Mouse (Mus musculus) neural tube, embryonic 15.5 days (tissue): ENCODE results near the gene Msl1. TPM values are rescaled to one million over a fixed set of nuclear protein-coding genes. Genes with fewer than 3 reads are reported as not detected.
A peak's percentile ranks its signal among the peaks of the same experiment; 100 is the strongest.
"Not testable (repeated sequence)": the region's sequence is repeated elsewhere in the genome, so short reads cannot be mapped to it uniquely, and the experiment has no call there.

ENCODE experiments used
- ATAC-seq: fragments of 200-750 bp; cut with Nextera tagmentation; 2 replicates; pipeline ENCODE4 v1.8.0; 2017; ENCODE audit warnings: mild to moderate bottlenecking, moderate TSS enrichment, moderate library complexity; ENCODE audit not compliant: low FRiP score
- H3K27ac ChIP-seq: fragments of 300-500 bp; sonication (generic); replicated peaks from 2 replicates; pipeline ENCODE4 v1.5.1; 2015; ENCODE audit warnings: mild to moderate bottlenecking, inconsistent platforms
- H3K27me3 ChIP-seq: fragments of 300-500 bp; sonication (generic); replicated peaks from 2 replicates; pipeline ENCODE4 v1.6.1; 2015; ENCODE audit warnings: inconsistent platforms
- H3K36me3 ChIP-seq: fragments of 300-500 bp; sonication (generic); 2 replicates; pipeline ENCODE4 v1.6.1; 2015; ENCODE audit warnings: inconsistent platforms
- H3K4me1 ChIP-seq: fragments of 300-500 bp; sonication (generic); 2 replicates; pipeline ENCODE4 v1.6.1; 2015; ENCODE audit warnings: inconsistent platforms
- H3K4me2 ChIP-seq: fragments of 300-500 bp; sonication (generic); 2 replicates; pipeline ENCODE4 v1.6.1; 2015; ENCODE audit warnings: inconsistent platforms, mild to moderate bottlenecking, moderate library complexity
- H3K4me3 ChIP-seq: fragments of 300-500 bp; sonication (generic); replicated peaks from 2 replicates; pipeline ENCODE4 v1.5.1; 2015; ENCODE audit warnings: mild to moderate bottlenecking, inconsistent platforms
- H3K9ac ChIP-seq: fragments of 300-500 bp; sonication (generic); replicated peaks from 2 replicates; pipeline ENCODE4 v1.6.1; 2015; ENCODE audit warnings: mild to moderate bottlenecking, inconsistent platforms
- H3K9me3 ChIP-seq: fragments of 300-500 bp; sonication (generic); replicated peaks from 2 replicates; pipeline ENCODE4 v1.6.1; 2016; ENCODE audit warnings: inconsistent platforms
- WGBS: fragments of 180-500 bp; shearing (Covaris S2); methylation state at CpG from one replicate; pipeline ENCODE4 v1.1.7; 2015; ENCODE audit warnings: mixed read lengths; 5-methylcytosine and 5-hydroxymethylcytosine counted together
- polyA plus RNA-seq: library from polyadenylated mRNA; unstranded; fragments of >200 nt; fragmentation: Nextera tagmentation; extraction: Ambion mirVana; gene quantifications from 2 replicates; pipeline ENCODE4 v1.2.1, GENCODE M21; 2015

Gene Msl1
- polyA plus RNA-seq, 1 experiment from 2014 or later, result 30.1 TPM

DNA sequence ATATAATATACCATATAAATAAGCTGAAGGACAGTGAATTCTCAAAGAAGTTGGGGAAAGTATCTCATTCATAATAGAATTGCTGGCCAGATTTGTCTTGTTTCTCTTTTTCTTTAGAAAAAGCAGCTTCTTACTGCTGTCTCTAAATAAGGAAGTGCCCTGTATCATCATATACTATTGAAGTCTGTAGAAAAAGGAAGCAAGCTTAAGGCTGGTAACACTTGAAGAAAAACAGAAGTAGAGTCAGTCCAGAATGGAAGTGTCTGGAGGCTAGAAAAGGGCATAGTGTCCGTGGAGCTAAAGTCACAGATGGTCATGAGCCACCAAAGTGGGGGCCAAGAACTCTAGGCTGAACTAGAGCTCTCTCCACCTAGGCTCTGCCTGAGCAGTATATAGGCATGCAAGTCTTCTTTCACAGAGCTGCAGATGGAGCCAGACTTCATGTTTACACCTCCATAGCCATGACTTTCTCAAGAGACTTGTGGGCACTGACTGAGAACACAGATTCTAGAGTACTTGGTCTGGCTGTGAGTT is 21.5 kb downstream of the Msl1 start:
- H3K4me1 ChIP-seq, result peaks cover 8% of the 10 kb centered on the region
- WGBS, result 93% methylated on average over 1 of the region's 1 CpGs
- no peak for ATAC-seq
- H3K9me3 ChIP-seq, result no peaks in the 10 kb centered on the region
- no peaks in the 10 kb centered on the region for H3K27me3 ChIP-seq
- no peak overlapping the region for H3K4me3 ChIP-seq
- no peak overlapping the region for H3K9ac ChIP-seq
- no peak overlapping the region for H3K27ac ChIP-seq
- H3K4me2 ChIP-seq, result no peak overlapping the region
- H3K36me3 ChIP-seq, result peaks cover 67% of the 10 kb centered on the region

DNA sequence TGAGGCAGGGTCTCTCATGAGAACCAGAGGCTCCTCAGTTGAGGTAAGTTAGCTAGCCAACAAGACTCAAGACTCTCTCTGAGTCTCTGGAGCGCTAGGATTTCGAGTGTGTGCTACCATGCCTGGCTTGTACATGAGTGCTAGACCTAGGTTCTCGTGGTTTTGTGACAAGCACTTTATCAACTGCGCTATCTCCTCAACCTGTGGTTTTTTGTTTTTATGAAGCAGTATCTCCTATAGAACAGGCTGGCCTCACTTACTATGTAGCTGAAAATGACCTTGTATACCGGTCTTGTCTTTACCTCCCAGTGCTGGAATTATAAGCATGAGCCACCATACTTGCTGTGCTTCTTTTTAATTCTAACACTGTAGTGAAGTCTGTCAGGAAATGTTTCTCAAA is 25.7 kb downstream of the Msl1 start:
- Histone ChIP-seq H3K9ac (no peak overlapping the region), H3K4me3 (no peak overlapping the region), H3K27ac (no peak overlapping the region), H3K27me3 (no peaks in the 10 kb centered on the region), H3K4me2 (no peak overlapping the region), H3K4me1 (0 out of 2 replicates have a peak, but pooled peaks cover 4% of the 10 kb centered on the region), H3K36me3 (peaks cover 79% of the 10 kb centered on the region), H3K9me3 (no peaks in the 10 kb centered on the region)
- 95% methylated on average over 5 of the region's 5 CpGs for WGBS
- ATAC-seq, result no peak

DNA sequence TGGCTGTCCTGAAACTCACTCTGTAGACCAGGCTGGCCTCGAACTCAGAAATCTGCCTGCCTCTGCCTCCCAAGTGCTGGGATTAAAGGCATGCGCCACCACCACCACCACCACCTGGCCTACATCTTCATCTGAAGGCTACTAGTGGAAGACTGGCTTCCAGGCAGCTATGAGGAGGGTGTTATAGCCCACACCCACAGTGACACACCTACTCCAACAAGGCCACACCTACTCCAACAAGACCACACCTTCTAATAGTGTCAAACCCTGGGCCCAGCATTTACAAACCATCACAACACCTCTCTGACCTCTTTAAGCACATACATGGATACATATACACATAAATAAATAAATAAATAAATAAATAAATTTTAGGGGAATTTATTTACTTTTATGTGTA is 30.8 kb downstream of the Msl1 start:
- H3K27me3 ChIP-seq, ATAC-seq, H3K9ac ChIP-seq, H3K27ac ChIP-seq, H3K4me3 ChIP-seq, H3K4me2 ChIP-seq, H3K9me3 ChIP-seq, H3K4me1 ChIP-seq: not testable (repeated sequence)
- peaks cover 88% of the 10 kb centered on the region for H3K36me3 ChIP-seq
- WGBS, result 100% methylated on average over 2 of the region's 2 CpGs

DNA sequence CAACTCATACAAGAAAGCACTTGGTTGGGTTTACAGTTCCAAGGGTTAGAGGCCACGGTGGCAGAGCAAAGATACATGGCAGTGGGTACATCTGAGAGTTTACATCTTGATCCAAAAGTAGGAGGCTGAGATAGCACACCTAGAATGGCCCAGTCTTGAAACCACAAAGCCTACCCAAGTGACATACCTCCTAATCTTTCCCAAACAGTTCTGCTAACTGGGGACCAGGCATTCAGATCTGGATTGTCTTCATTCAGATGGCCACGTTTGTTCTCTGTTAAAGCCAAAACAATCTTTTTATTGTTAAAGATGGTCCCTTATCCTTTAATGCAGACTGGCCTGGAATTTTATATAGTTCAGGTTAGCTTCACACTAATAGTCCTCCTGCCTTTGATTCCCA is 32.6 kb downstream of the Msl1 start:
- Histone ChIP-seq H3K4me2 (no peak overlapping the region), H3K4me3 (no peak overlapping the region), H3K27ac (no peak overlapping the region), H3K9me3 (no peaks in the 10 kb centered on the region), H3K27me3 (no peaks in the 10 kb centered on the region), H3K4me1 (0 out of 2 replicates have a peak, but pooled peaks cover 4% of the 10 kb centered on the region), H3K36me3 (peaks cover 88% of the 10 kb centered on the region), H3K9ac (no peak overlapping the region)
- 94% methylated on average over 2 of the region's 2 CpGs for whole genome bisulfite sequencing
- ATAC-seq, result no peak

GRCm38 (mm10) chr11:98829091-98829775 is 33.9 kb downstream of the Msl1 start:
- WGBS, result 75% methylated on average over 12 of the region's 12 CpGs
- Histone ChIP-seq H3K27ac (no peak overlapping the region), H3K4me2 (no peak overlapping the region), H3K27me3 (no peaks in the 10 kb centered on the region), H3K9me3 (no peaks in the 10 kb centered on the region), H3K36me3 (peaks cover 89% of the 10 kb centered on the region), H3K4me3 (no peak overlapping the region), H3K4me1 (0 out of 2 replicates have a peak, but pooled peaks cover 3% of the 10 kb centered on the region), H3K9ac (no peak overlapping the region)
- ATAC-seq, result no peak

GRCm38 (mm10) chr11:98829875-98830274 is 34.6 kb downstream of the Msl1 start:
- Histone ChIP-seq H3K4me3 (no peak overlapping the region), H3K9ac (no peak overlapping the region), H3K36me3 (peaks cover 87% of the 10 kb centered on the region), H3K4me1 (no peaks in the 10 kb centered on the region), H3K27me3 (no peaks in the 10 kb centered on the region), H3K4me2 (no peak overlapping the region), H3K27ac (no peak overlapping the region), H3K9me3 (no peaks in the 10 kb centered on the region)
- 77% methylated on average over 4 of the region's 4 CpGs for WGBS
- no peak for ATAC-seq

- ATAC-seq, result no peak
- H3K4me2 ChIP-seq, result no peak overlapping the region
- no peak overlapping the region for H3K27ac ChIP-seq
- WGBS, result 47% methylated on average over 5 of the region's 5 CpGs
- H3K4me1 ChIP-seq, result peaks cover 35% of the 10 kb centered on the region
- H3K9ac ChIP-seq, result no peak overlapping the region
- H3K27me3 ChIP-seq, result no peaks in the 10 kb centered on the region
- peaks cover 40% of the 10 kb centered on the region for H3K36me3 ChIP-seq
- no peaks in the 10 kb centered on the region for H3K9me3 ChIP-seq
- no peak overlapping the region for H3K4me3 ChIP-seq
Measured at GRCm38 (mm10) chr11:98835296-98835695, 40.0 kb downstream of the Msl1 start.

- 54% methylated on average over 3 of the region's 3 CpGs for WGBS
- peaks cover 37% of the 10 kb centered on the region for H3K36me3 ChIP-seq
- peaks cover 35% of the 10 kb centered on the region for H3K4me1 ChIP-seq
- H3K4me2 ChIP-seq, result no peak overlapping the region
- no peaks in the 10 kb centered on the region for H3K9me3 ChIP-seq
- H3K27ac ChIP-seq, result no peak overlapping the region; the same call in 1 of the 2 replicates
- no peak for ATAC-seq
- H3K27me3 ChIP-seq, result no peaks in the 10 kb centered on the region
- no peak overlapping the region; the same call in 1 of the 2 replicates for H3K4me3 ChIP-seq
- H3K9ac ChIP-seq, result no peak overlapping the region
Measured at GRCm38 (mm10) chr11:98835725-98836124, 40.4 kb downstream of the Msl1 start.

GRCm38 (mm10) chr11:98836128-98836527 is 40.8 kb downstream of the Msl1 start:
- H3K9me3 ChIP-seq, result no peaks in the 10 kb centered on the region
- peaks cover 35% of the 10 kb centered on the region for H3K4me1 ChIP-seq
- peak overlapping the region; percentile 83 for H3K4me2 ChIP-seq
- H3K27ac ChIP-seq, result no peak overlapping the region; the same call in 1 of the 2 replicates
- ATAC-seq, result 0 out of 2 replicates have a peak, but pooled peaks have one; percentile 26
- H3K27me3 ChIP-seq, result no peaks in the 10 kb centered on the region
- 26% methylated on average over 7 of the region's 7 CpGs for WGBS
- H3K36me3 ChIP-seq, result peaks cover 33% of the 10 kb centered on the region
- H3K4me3 ChIP-seq, result peak overlapping the region; percentile 61
- no peak overlapping the region for H3K9ac ChIP-seq

DNA sequence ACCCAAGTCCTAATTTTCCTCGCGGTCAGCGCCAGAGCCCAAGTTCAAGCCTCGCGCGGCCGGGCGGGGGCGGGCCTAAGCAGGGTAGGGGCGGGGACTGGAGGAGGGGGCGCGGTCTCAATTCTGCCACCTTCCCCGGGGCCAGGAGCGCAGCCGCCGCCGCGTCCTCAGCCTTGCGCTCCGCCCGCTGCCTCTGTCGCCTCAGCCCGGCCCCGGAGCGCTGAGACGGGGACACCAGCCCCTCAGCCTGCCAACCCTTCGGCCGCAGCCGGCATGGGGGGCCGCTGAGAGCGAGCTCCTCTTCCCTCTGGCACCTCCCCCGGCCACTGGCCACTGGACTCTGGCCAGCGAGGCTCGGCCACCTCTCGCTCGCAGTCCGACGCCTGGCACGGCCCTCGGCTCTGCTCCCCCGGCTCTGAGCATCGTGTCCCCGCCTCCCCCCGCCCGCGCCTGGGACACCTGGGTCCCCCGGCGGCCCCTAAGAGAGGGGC is 41.4 kb downstream of the Msl1 start, which contains the start of gene Rapgefl1:
TSS of gene Rapgefl1 (plus strand) at position 135 of the 491 bp plus-strand sequence.
- Histone ChIP-seq H3K4me2 (peak within 1 kb of the TSS; percentile 83), H3K27me3 (no peaks in the 10 kb centered on the region), H3K4me1 (peaks cover 35% of the 10 kb centered on the region), H3K27ac (peak within 1 kb of the TSS; percentile 79), H3K4me3 (peak within 1 kb of the TSS; percentile 61), H3K9me3 (no peaks in the 10 kb centered on the region), H3K36me3 (peaks cover 27% of the 10 kb centered on the region), H3K9ac (peak within 1 kb of the TSS; percentile 76)
- ATAC-seq, result peak; percentile 91
- whole genome bisulfite sequencing, result 2% methylated on average over 38 of the region's 48 CpGs

- Histone ChIP-seq H3K27ac (peak overlapping the region; percentile 79), H3K36me3 (peaks cover 21% of the 10 kb centered on the region), H3K27me3 (no peaks in the 10 kb centered on the region), H3K4me1 (peaks cover 35% of the 10 kb centered on the region), H3K4me2 (peak overlapping the region; percentile 83), H3K4me3 (peak overlapping the region; percentile 61), H3K9me3 (no peaks in the 10 kb centered on the region), H3K9ac (peak overlapping the region; percentile 76)
- ATAC-seq, result peak; percentile 62
- 1% methylated on average over 15 of the region's 29 CpGs for WGBS
Measured at GRCm38 (mm10) chr11:98837231-98837704, 42.0 kb downstream of the Msl1 start.

GRCm38 (mm10) chr11:98837917-98838316 is 42.6 kb downstream of the Msl1 start:
- peak overlapping the region; percentile 83 for H3K4me2 ChIP-seq
- H3K9ac ChIP-seq, result peak overlapping the region; percentile 76
- peak overlapping the region; percentile 61 for H3K4me3 ChIP-seq
- WGBS, result 40% methylated on average over 11 of the region's 11 CpGs
- peaks cover 15% of the 10 kb centered on the region for H3K36me3 ChIP-seq
- H3K27me3 ChIP-seq, result no peaks in the 10 kb centered on the region
- no peak overlapping the region; the same call in 1 of the 2 replicates for H3K27ac ChIP-seq
- H3K9me3 ChIP-seq, result no peaks in the 10 kb centered on the region
- H3K4me1 ChIP-seq, result peaks cover 35% of the 10 kb centered on the region
- ATAC-seq, result 0 out of 2 replicates have a peak, but pooled peaks have one; percentile 4
